Mouse (Mus musculus): Measurements from ENCODE around the gene Arhgap24. TPM values are rescaled to one million over a fixed set of nuclear protein-coding genes. Genes with fewer than 3 reads are reported as not detected.

Gene Arhgap24
- polyA plus RNA-seq, 1 experiment from 2014 or later: 51.1 TPM

DNA sequence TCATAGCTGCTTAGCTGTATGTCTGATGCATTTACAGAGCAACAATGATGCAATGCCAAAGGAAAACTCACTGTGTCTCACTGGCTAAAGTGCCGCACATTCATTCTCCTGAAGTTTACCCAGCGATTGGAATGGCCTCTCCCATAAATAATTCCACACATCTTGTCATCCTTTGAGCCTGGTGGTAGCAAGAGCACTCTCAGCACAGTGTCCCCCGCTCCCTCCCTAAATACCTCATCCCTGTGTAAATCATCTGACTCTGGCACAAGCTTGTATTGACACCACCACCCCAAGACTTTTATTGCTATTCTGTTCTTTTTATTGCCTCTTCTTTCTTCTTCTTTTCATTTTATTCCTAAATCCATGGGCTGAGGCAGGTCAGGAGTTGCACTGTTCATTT lies 332.1 kb downstream of the Arhgap24 start:
- H3K36me3 ChIP-seq (ENCODE audit: control insufficient read depth, insufficient read depth, low read length): no peaks in the 10 kb centered on the region
- H3K4me1 ChIP-seq (ENCODE audit: control insufficient read depth, insufficient read depth, low read length): 0 out of 2 replicates have a peak, but pooled peaks cover 5% of the 10 kb centered on the region
- H3K27me3 ChIP-seq (ENCODE audit: control insufficient read depth, insufficient read depth, low read length): no peaks in the 10 kb centered on the region
- 24% methylated on average over 3 of the region's 3 CpGs for WGBS
- H3K9me3 ChIP-seq (ENCODE audit: control insufficient read depth, low read length): no peaks in the 10 kb centered on the region
- ATAC-seq (ENCODE audit: low FRiP score, low TSS enrichment): no peak
- H3K27ac ChIP-seq (ENCODE audit: low read depth, low read length): no peak overlapping the region
- H3K9ac ChIP-seq (ENCODE audit: low read depth, low read length): no peak overlapping the region
- H3K4me3 ChIP-seq (ENCODE audit: low read length): no peak overlapping the region
- no peak overlapping the region for H3K4me2 ChIP-seq (replicated peaks; ENCODE audit: low read depth, low read length)

DNA sequence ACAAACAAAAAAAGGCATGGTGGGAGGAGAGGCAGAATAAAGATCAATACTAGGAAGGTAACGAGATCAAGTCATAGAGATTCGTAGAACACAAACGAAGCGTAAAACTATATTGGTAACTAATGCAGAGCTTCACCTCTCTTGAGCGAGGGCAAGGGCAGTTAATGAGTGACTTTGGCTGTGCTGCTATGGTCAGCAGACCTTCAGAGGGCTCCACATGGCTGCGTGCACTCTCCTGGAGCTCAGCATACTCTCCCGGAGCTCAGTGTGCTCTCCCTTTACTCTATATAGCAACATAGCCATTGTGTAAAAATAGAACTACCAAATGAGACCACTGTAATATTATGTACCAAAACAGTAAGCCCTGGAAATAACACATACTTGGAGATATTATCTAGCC lies 336.4 kb downstream of the Arhgap24 start:
- no peak overlapping the region for H3K4me2 ChIP-seq (replicated peaks; ENCODE audit: low read depth, low read length)
- H3K4me3 ChIP-seq (ENCODE audit: low read length): no peak overlapping the region
- H3K9me3 ChIP-seq (ENCODE audit: control insufficient read depth, low read length): no peaks in the 10 kb centered on the region
- no peak overlapping the region for H3K9ac ChIP-seq (ENCODE audit: low read depth, low read length)
- ATAC-seq (ENCODE audit: low FRiP score, low TSS enrichment): peak; percentile 96
- H3K27ac ChIP-seq (ENCODE audit: low read depth, low read length): no peak overlapping the region; the same call in 1 of the 2 replicates
- 0 out of 2 replicates have a peak, but pooled peaks cover 8% of the 10 kb centered on the region for H3K4me1 ChIP-seq (ENCODE audit: control insufficient read depth, insufficient read depth, low read length)
- H3K27me3 ChIP-seq (ENCODE audit: control insufficient read depth, insufficient read depth, low read length): no peaks in the 10 kb centered on the region
- H3K36me3 ChIP-seq (ENCODE audit: control insufficient read depth, insufficient read depth, low read length): no peaks in the 10 kb centered on the region
- WGBS: 65% methylated on average over 7 of the region's 7 CpGs

DNA sequence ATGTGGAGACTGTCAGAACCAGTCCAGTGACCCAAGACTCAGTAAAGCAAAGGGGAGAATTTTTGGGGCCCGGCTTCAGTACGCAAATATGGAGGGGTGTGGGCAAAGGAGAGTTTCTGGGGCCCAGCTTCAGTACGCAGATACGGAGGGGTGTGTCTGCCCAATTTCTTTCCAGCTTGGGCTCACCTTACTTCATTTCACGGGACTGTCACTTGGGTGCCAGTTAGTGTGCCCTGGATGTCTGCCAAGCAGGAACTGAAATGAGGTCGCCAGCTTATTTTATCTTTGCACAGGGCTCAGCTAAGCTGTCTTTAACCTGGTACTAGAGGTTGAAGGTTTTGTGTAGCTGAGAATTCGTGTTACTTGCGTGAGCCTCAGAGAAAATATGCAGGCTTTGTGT lies 344.3 kb downstream of the Arhgap24 start:
- Histone ChIP-seq H3K4me1 (ENCODE audit: control insufficient read depth, insufficient read depth, low read length) (peaks cover 7% of the 10 kb centered on the region; the same call in 1 of the 2 replicates), H3K9ac (ENCODE audit: low read depth, low read length) (no peak overlapping the region), H3K36me3 (ENCODE audit: control insufficient read depth, insufficient read depth, low read length) (no peaks in the 10 kb centered on the region), H3K4me2 (replicated peaks; ENCODE audit: low read depth, low read length) (no peak overlapping the region), H3K4me3 (ENCODE audit: low read length) (no peak overlapping the region), H3K27me3 (ENCODE audit: control insufficient read depth, insufficient read depth, low read length) (no peaks in the 10 kb centered on the region), H3K27ac (ENCODE audit: low read depth, low read length) (no peak overlapping the region; the same call in 1 of the 2 replicates), H3K9me3 (ENCODE audit: control insufficient read depth, low read length) (no peaks in the 10 kb centered on the region)
- WGBS: 79% methylated on average over 8 of the region's 8 CpGs
- ATAC-seq (ENCODE audit: low FRiP score, low TSS enrichment): no peak

DNA sequence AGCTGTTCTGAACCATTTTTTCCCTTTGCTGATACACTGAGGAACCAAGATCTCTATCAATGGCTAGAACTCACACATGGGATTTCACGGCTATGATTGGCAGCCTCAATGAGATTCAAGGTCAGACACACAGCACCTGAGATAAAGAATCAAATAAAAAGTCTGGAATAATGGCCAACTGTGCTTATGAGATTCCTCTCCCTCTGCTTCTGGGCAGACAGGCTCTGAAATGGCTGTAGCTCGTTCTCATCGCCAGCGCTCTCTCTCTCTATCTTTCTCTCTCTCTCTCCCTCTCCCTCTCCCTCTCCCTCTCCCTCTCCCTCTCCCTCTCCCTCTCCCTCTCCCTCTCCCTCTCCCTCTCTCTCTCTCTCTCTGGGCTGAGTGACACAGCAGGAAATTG lies 357.9 kb downstream of the Arhgap24 start:
- Histone ChIP-seq H3K4me3 (ENCODE audit: low read length) (no peak overlapping the region), H3K4me2 (replicated peaks; ENCODE audit: low read depth, low read length) (no peak overlapping the region), H3K9me3 (ENCODE audit: control insufficient read depth, low read length) (no peaks in the 10 kb centered on the region), H3K9ac (ENCODE audit: low read depth, low read length) (no peak overlapping the region), H3K4me1 (ENCODE audit: control insufficient read depth, insufficient read depth, low read length) (no peaks in the 10 kb centered on the region), H3K27me3 (ENCODE audit: control insufficient read depth, insufficient read depth, low read length) (no peaks in the 10 kb centered on the region), H3K36me3 (ENCODE audit: control insufficient read depth, insufficient read depth, low read length) (no peaks in the 10 kb centered on the region), H3K27ac (ENCODE audit: low read depth, low read length) (no peak overlapping the region)
- ATAC-seq (ENCODE audit: low FRiP score, low TSS enrichment): no peak
- WGBS: 72% methylated on average over 4 of the region's 4 CpGs

DNA sequence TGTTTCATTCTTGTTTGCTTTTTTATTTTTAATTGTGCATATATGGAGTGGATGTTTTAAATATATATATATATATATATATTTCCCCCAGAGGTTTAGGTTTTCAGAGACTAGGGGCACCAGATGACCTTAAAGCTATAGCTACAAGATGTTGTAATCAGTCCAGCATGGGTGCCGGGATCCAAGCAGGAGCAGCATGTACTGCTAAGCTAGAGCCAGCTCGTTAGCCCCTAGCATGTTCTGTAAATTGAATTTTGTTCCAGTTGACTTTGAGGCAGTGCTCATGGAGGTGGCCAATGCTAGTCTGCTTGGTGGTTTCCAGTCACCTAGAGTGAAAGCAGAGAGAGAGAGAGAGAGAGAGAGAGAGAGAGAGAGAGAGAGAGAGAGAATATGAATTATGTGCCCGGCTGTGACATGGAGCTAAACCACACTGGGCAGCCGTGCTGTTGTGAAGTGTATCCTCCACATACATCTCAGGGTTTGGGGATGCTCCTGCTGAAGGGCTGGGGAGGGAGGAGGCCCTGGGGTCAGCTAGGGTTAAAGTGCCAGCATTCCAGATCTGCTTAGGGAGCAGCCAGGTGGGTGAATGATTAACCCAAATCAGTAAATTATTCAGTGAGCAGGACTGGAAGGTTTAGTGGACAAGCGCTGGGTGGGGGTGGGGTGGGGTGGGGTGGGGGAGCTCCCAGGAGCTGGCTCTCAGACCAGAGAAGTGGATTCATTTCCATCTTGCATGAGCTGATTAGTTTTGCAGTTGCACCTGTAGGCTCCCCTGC lies 362.9 kb downstream of the Arhgap24 start:
- peak; percentile 68 for ATAC-seq (ENCODE audit: low FRiP score, low TSS enrichment)
- Histone ChIP-seq H3K27me3 (ENCODE audit: control insufficient read depth, insufficient read depth, low read length) (no peaks in the 10 kb centered on the region), H3K36me3 (ENCODE audit: control insufficient read depth, insufficient read depth, low read length) (no peaks in the 10 kb centered on the region), H3K9ac (ENCODE audit: low read depth, low read length) (no peak overlapping the region), H3K4me2 (replicated peaks; ENCODE audit: low read depth, low read length) (no peak overlapping the region), H3K4me1 (ENCODE audit: control insufficient read depth, insufficient read depth, low read length) (0 out of 2 replicates have a peak, but pooled peaks cover 2% of the 10 kb centered on the region), H3K27ac (ENCODE audit: low read depth, low read length) (peak overlapping the region; percentile 45; the same call in 1 of the 2 replicates), H3K9me3 (ENCODE audit: control insufficient read depth, low read length) (no peaks in the 10 kb centered on the region), H3K4me3 (ENCODE audit: low read length) (no peak overlapping the region)
- WGBS: 36% methylated on average over 5 of the region's 5 CpGs

DNA sequence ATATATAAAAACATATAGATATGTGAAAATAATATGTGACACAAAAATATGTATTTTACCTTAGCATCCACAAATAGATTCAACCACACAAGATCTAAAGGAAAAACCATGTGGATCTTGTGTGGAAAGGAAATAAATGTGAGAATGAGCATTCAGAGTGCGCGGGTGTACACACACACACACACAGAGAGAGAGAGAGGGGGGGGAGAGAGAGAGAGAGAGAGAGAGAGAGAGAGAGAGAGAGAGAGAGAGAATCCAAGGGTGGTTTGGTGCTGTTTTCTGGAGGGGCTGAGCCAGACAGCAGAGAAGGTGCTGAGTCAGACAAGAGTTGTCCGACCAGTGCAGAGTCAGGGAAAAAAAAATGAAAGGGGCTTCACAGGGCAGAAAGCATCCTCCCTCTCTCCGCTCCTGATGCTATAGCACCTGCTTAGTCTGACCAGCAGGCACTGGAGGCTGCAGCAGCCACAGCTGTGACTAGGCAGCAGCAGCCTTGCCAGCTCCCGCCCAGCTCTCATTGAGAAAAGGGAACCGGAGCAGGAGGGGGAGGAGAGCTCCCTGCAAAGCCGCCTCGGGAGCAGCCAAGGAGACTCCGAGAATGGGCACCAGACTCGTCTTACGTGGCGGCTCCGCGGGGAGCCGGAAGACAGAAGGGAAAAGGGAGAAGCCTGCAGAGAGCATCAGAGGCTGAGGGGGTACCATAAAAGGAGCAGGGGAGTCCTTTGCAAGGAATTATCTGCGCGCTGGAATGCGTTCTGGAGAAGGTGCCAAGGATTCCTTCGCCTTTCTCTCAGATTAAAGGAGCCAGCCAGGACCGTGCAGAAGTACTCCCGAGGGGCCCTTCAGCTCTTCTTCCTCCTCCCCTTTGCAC lies 363.8 kb downstream of the Arhgap24 start:
- Histone ChIP-seq H3K9ac (ENCODE audit: low read depth, low read length) (peak overlapping the region; percentile 52; the same call in 1 of the 2 replicates), H3K36me3 (ENCODE audit: control insufficient read depth, insufficient read depth, low read length) (no peaks in the 10 kb centered on the region), H3K4me1 (ENCODE audit: control insufficient read depth, insufficient read depth, low read length) (0 out of 2 replicates have a peak, but pooled peaks cover 2% of the 10 kb centered on the region), H3K27ac (ENCODE audit: low read depth, low read length) (peak overlapping the region; percentile 45), H3K27me3 (ENCODE audit: control insufficient read depth, insufficient read depth, low read length) (no peaks in the 10 kb centered on the region), H3K4me3 (ENCODE audit: low read length) (peak overlapping the region; percentile 31), H3K9me3 (ENCODE audit: control insufficient read depth, low read length) (no peaks in the 10 kb centered on the region), H3K4me2 (replicated peaks; ENCODE audit: low read depth, low read length) (peak overlapping the region; percentile 40)
- under 1% methylated on average over 21 of the region's 21 CpGs for WGBS
- peak; percentile 90 for ATAC-seq (ENCODE audit: low FRiP score, low TSS enrichment)

DNA sequence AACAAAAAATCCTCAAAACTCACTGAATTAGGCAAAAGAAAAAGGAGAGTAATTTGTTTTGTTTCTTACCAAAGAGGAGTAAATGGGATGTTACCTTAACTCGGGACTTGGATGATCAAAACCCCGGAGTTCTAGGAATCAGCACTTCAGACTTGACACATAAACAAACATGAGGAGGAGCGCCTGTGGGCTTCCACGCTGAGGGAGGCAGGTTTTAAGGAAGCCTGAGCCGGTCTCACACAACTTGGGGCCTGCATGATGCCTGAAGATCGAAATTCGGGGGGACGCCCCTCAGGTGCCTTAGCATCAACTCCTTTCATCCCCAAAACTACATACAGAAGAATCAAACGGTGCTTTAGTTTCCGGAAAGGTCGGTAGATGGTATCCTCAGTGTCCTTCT lies 364.6 kb downstream of the Arhgap24 start:
- ATAC-seq (ENCODE audit: low FRiP score, low TSS enrichment): no peak
- Histone ChIP-seq H3K4me3 (ENCODE audit: low read length) (peak overlapping the region; percentile 31), H3K9me3 (ENCODE audit: control insufficient read depth, low read length) (no peaks in the 10 kb centered on the region), H3K4me1 (ENCODE audit: control insufficient read depth, insufficient read depth, low read length) (0 out of 2 replicates have a peak, but pooled peaks cover 2% of the 10 kb centered on the region), H3K4me2 (replicated peaks; ENCODE audit: low read depth, low read length) (peak overlapping the region; percentile 40), H3K9ac (ENCODE audit: low read depth, low read length) (peak overlapping the region; percentile 52; the same call in 1 of the 2 replicates), H3K27me3 (ENCODE audit: control insufficient read depth, insufficient read depth, low read length) (no peaks in the 10 kb centered on the region), H3K27ac (ENCODE audit: low read depth, low read length) (peak overlapping the region; percentile 45; the same call in 1 of the 2 replicates), H3K36me3 (ENCODE audit: control insufficient read depth, insufficient read depth, low read length) (no peaks in the 10 kb centered on the region)
- WGBS: 16% methylated on average over 11 of the region's 11 CpGs

DNA sequence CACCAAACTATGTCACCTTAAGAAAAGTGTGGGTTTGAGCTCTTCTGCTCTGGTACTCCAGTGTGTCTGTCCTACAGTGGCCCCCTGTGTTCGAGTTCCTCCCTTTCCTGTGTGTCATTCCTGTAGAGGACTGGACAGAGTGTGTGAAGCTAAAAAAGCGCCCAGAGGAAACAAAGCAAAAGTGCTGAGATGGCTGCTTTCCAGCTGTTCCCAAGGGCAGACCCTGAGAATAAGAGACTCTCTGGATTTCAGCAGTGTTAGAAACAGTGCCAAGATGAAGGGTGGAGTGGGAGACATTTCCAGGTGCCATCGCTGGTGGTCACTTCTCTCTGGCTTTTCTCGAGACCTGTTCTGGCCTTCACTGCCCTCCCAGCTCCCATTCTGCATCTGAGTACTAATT lies 366.7 kb downstream of the Arhgap24 start:
- 58% methylated on average over 4 of the region's 4 CpGs for WGBS
- Histone ChIP-seq H3K27ac (ENCODE audit: low read depth, low read length) (peak overlapping the region; percentile 49), H3K36me3 (ENCODE audit: control insufficient read depth, insufficient read depth, low read length) (no peaks in the 10 kb centered on the region), H3K4me3 (ENCODE audit: low read length) (peak overlapping the region; percentile 31), H3K4me2 (replicated peaks; ENCODE audit: low read depth, low read length) (peak overlapping the region; percentile 40), H3K9me3 (ENCODE audit: control insufficient read depth, low read length) (no peaks in the 10 kb centered on the region), H3K4me1 (ENCODE audit: control insufficient read depth, insufficient read depth, low read length) (0 out of 2 replicates have a peak, but pooled peaks cover 2% of the 10 kb centered on the region), H3K9ac (ENCODE audit: low read depth, low read length) (peak overlapping the region; percentile 50), H3K27me3 (ENCODE audit: control insufficient read depth, insufficient read depth, low read length) (no peaks in the 10 kb centered on the region)
- no peak for ATAC-seq (ENCODE audit: low FRiP score, low TSS enrichment)
